Mouse (Mus musculus) pancreas, adult 10 weeks (tissue): ENCODE results near the gene Slc27a4. TPM values are rescaled to one million over a fixed set of nuclear protein-coding genes. Genes with fewer than 3 reads are reported as not detected.

Experiments
- polyA plus RNA-seq: library from polyadenylated mRNA; stranded (reverse); fragments of 350-450 nt; fragmentation: Illumina TruSeq; extraction: RNeasy Lipid Tissue Mini Kit (QIAGEN cat#74804); gene quantifications from one replicate; pipeline ENCODE4 v1.2.3, GENCODE M21; 2015; ENCODE audit warnings: low read depth, low replicate concordance; ENCODE audit not compliant: insufficient read depth

Gene Slc27a4
- polyA plus RNA-seq: 7.8 TPM

DNA sequence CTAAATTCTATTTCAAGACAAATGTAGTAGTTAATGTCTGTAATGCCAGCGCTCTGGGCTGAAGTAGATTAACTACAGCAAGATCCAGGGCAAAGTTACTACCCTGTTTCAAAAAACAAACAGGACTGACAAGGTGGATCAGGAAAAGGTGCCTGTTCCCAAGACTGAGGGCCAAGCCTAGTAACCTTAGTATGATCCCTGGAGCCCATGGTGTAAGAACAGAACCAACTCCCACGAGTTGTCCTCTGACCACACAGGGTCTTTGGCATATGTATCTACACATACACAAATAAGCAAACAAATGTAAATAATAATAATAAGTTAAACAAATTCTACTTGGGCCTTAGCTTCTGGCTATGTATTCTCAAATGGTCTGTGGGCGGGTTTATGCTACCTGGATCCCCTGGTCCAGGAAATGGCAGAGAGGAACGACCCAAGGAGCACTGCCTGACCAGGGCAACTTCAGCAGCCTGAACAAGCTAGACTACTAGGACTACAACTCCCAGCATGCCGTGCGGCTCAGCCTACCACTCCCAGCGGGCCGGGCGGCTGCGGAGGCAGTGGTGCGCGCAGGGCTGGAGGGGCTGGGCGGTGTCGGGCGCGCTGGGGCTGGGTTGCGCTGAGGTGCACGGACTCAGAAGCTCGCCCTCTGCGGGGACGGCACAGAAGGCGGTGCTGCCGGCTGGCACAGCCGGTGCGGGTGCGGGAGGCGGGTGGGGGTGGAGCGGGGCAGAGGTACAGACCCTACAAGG, at the start of gene Slc27a4:
Gene Slc27a4 (plus strand): TSS at position 560 of the 752 bp plus-strand sequence.

DNA sequence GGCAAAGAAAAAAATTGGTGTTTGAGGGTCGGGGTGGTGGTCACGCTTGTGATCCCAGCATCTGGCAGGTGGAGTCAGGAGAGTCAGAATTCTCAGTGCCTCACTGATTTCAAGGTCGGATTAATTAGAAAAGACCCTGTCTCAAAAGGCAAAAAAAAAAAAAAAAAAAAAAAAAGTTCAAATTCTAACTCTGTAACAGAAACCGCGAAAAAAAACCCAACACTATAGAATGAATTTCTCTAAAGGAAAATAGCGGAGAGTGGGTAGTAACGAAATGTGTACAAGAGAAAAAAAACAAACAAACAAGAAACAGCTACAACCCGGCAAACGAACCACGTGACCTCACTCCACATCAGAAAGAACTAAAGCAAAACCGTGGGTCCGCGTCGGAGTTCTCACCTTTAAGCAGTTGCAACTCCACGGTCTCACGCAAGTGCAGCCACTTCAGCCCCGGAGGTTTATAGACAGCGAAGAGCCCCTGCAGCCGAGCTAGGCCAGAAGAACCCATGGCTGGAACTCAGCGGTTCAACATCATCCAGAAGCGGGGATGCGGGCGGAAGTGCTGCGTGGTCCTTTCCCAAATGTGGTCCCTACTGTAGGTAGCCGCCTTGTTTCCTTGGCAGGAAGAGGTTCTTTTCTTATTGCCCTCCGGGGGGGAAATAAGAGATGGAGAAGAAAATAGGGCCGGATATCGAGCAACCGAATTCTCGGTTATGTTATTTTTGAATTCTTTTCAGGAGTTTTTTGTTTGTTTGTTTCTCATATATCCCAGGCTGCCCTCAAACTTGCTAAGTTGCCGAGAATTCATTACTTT, 15.1 kb upstream of the Slc27a4 start, which contains the start of gene Coq4:
Gene Coq4 (plus strand): TSS at position 390 of the 814 bp plus-strand sequence.

GRCm38 (mm10) chr2:29787937-29788681, 14.3 kb upstream of the Slc27a4 start, which contains the start of gene Trub2:
Gene Trub2, minus strand, starts transcription at chr2:29788502.

GRCm38 (mm10) chr2:29820025-29820817, 17.8 kb downstream of the Slc27a4 start, which contains the start of gene Urm1:
Gene Urm1, plus strand, starts transcription at chr2:29820075.

Other genes starting within 250 kb of the Slc27a4 start
- 12.4 TPM for gene Rapgef1, start 182.9 kb upstream of the Slc27a4 start, polyA plus RNA-seq
- gene Gm13420, start 50.9 kb upstream of the Slc27a4 start, polyA plus RNA-seq: 3.2 TPM
- gene Gm13547, start 43.3 kb upstream of the Slc27a4 start, polyA plus RNA-seq: not detected
- gene Coq4, start 15.1 kb upstream of the Slc27a4 start, polyA plus RNA-seq: 5.1 TPM
- gene Trub2, start 14.1 kb upstream of the Slc27a4 start, polyA plus RNA-seq: 4.9 TPM
- gene Urm1, start 17.4 kb downstream of the Slc27a4 start, polyA plus RNA-seq: 4.5 TPM
- gene Cercam, start 66.5 kb downstream of the Slc27a4 start, polyA plus RNA-seq: 2.3 TPM
- 15.8 TPM for gene Odf2, start 86.6 kb downstream of the Slc27a4 start, polyA plus RNA-seq
- gene Gle1, start 132.8 kb downstream of the Slc27a4 start, polyA plus RNA-seq: 8.2 TPM
- gene Sptan1, start 162.9 kb downstream of the Slc27a4 start, polyA plus RNA-seq: 85.5 TPM
- gene Wdr34, start 246.2 kb downstream of the Slc27a4 start, polyA plus RNA-seq: 7.2 TPM